Comparison of ENCODE assay signal across 8 mouse cellular contexts in genomic region chr17:71311340-71312171, GRCm38 (mm10). TPM values are rescaled to one million over a fixed set of nuclear protein-coding genes. Genes with fewer than 3 reads are reported as not detected.
DNase-seq lines count a peak whose midpoint lies in the region; ATAC-seq and TF ChIP-seq lines count a peak whose summit lies in the region.

Gene Emilin2, minus strand, starts transcription at chr17:71311978.

- TF ChIP-seq CTCF in cerebellum, adult 2 months (IDR thresholded peaks at IDR 0.05; ENCODE audit: borderline replicate concordance, insufficient read depth, low read depth, low read length), result no peak

- H3K27me3 ChIP-seq in cerebellum, adult 2 months (ENCODE audit: control insufficient read depth, insufficient read depth, low read length), result peaks cover 6% of the 10 kb centered on the region; the same call in 1 of the 2 replicates
- peaks cover 37% of the 10 kb centered on the region for H3K27me3 ChIP-seq in forebrain, embryonic 13.5 days
- H3K27me3 ChIP-seq in hindbrain, embryonic 13.5 days, result peaks cover 39% of the 10 kb centered on the region
- peaks cover 42% of the 10 kb centered on the region for H3K27me3 ChIP-seq in lung, embryonic 15.5 days

- 0 out of 2 replicates have a peak, but pooled peaks cover 2% of the 10 kb centered on the region for H3K4me1 ChIP-seq in cerebellum, adult 2 months (ENCODE audit: control insufficient read depth, insufficient read depth, low read length)
- peaks cover 26% of the 10 kb centered on the region for H3K4me1 ChIP-seq in forebrain, embryonic 13.5 days
- H3K4me1 ChIP-seq in hindbrain, embryonic 13.5 days (replicated peaks), result peaks cover 24% of the 10 kb centered on the region
- H3K4me1 ChIP-seq in lung, embryonic 15.5 days, result peaks cover 16% of the 10 kb centered on the region

- peak within 1 kb of the TSS; percentile 29 for H3K4me3 ChIP-seq in cerebellum, adult 2 months (replicated peaks; ENCODE audit: insufficient read depth, low read depth, low read length)
- H3K4me3 ChIP-seq in forebrain, embryonic 13.5 days, result peak within 1 kb of the TSS; percentile 71
- H3K4me3 ChIP-seq in hindbrain, embryonic 13.5 days, result peak within 1 kb of the TSS; percentile 66
- H3K4me3 ChIP-seq in lung, embryonic 15.5 days, result peak within 1 kb of the TSS; percentile 54

- WGBS in cerebellum, adult 2 months, result 13% methylated on average over 20 of the region's 20 CpGs
- WGBS in forebrain, embryonic 13.5 days, result 8% methylated on average over 20 of the region's 20 CpGs
- WGBS in hindbrain, embryonic 13.5 days, result 8% methylated on average over 20 of the region's 20 CpGs
- WGBS in lung, embryonic 15.5 days, result 6% methylated on average over 20 of the region's 20 CpGs

- ATAC-seq in forebrain, embryonic 13.5 days, result no peak
- ATAC-seq in hindbrain, embryonic 13.5 days (ENCODE audit: low FRiP score), result no peak; the same call in 1 of the 2 replicates
- ATAC-seq in lung, embryonic 15.5 days (ENCODE audit: borderline replicate concordance, extremely low read depth, low FRiP score, low TSS enrichment), result no peak
- ATAC-seq in neutrophil, adult 5-6 weeks (ENCODE audit: extremely low read depth, insufficient number of reproducible peaks, low FRiP score, poor library complexity, severe bottlenecking), result no peak

- H3K4me2 ChIP-seq in forebrain, embryonic 13.5 days, result peak within 1 kb of the TSS; percentile 100
- peak within 1 kb of the TSS; percentile 99 for H3K4me2 ChIP-seq in hindbrain, embryonic 13.5 days
- peak within 1 kb of the TSS; percentile 99 for H3K4me2 ChIP-seq in lung, embryonic 15.5 days

- peak within 1 kb of the TSS; percentile 69 for H3K9ac ChIP-seq in forebrain, embryonic 13.5 days
- H3K9ac ChIP-seq in hindbrain, embryonic 13.5 days, result peak within 1 kb of the TSS; percentile 77
- peak within 1 kb of the TSS; percentile 39 for H3K9ac ChIP-seq in lung, embryonic 15.5 days

- no peaks in the 10 kb centered on the region for H3K9me3 ChIP-seq in forebrain, embryonic 13.5 days (replicated peaks)
- no peaks in the 10 kb centered on the region for H3K9me3 ChIP-seq in hindbrain, embryonic 13.5 days
- no peaks in the 10 kb centered on the region for H3K9me3 ChIP-seq in lung, embryonic 15.5 days

- no peak within 1 kb of the TSS for H3K27ac ChIP-seq in cerebellum, adult 2 months (ENCODE audit: insufficient read depth, low read length)
- no peak within 1 kb of the TSS for H3K27ac ChIP-seq in forebrain, embryonic 13.5 days
- no peak within 1 kb of the TSS for H3K27ac ChIP-seq in hindbrain, embryonic 13.5 days
- H3K27ac ChIP-seq in lung, embryonic 15.5 days, result no peak within 1 kb of the TSS

- DNase-seq in cerebellum, adult 2 months, result no peak
- DNase-seq in cerebellum, adult 11 months, result no peak
- peak; percentile 22 to 62 for DNase-seq in adrenal gland, postnatal 36 days
- no peak for DNase-seq in MN1 (ENCODE audit: low spot score)

- TF ChIP-seq POLR2A in cerebellum, adult 2 months (IDR thresholded peaks at IDR 0.05; ENCODE audit: borderline replicate concordance, insufficient read depth, low read length), result no peak

- no peaks in the 10 kb centered on the region for H3K36me3 ChIP-seq in forebrain, embryonic 13.5 days (ENCODE audit: poor library complexity, severe bottlenecking)
- H3K36me3 ChIP-seq in hindbrain, embryonic 13.5 days, result no peaks in the 10 kb centered on the region
- H3K36me3 ChIP-seq in lung, embryonic 15.5 days, result no peaks in the 10 kb centered on the region

RNA-seq across cellular contexts. Expression of gene Emilin2, which starts in this region (rescaled TPM):
- polyA plus RNA-seq in cerebellum, adult 2 months (2012; rRNA removed), result 3.7 and 4.5 TPM in 2 replicates
- total RNA-seq in adrenal gland, postnatal 36 days (2021), result 10 to 100 TPM in 1 of 2 experiments, 1 to 10 TPM in 1; 5.8 to 10.8 TPM
- 1.5 and 2.5 TPM in 2 replicates for polyA plus RNA-seq in forebrain, embryonic 13.5 days (2015; fragmentation: Nextera tagmentation; extraction: Ambion mirVana)
- 2.2 and 2.9 TPM in 2 replicates for polyA plus RNA-seq in hindbrain, embryonic 13.5 days (2015; fragmentation: Nextera tagmentation; extraction: Ambion mirVana)
- polyA plus RNA-seq in lung, embryonic 15.5 days (2015; fragmentation: Nextera tagmentation; extraction: Ambion mirVana), result 6.2 and 6.9 TPM in 2 replicates
- 270 and 281 TPM in 2 replicates for total RNA-seq in neutrophil, adult 5-6 weeks (2017)

Comparison
In these comparisons a context has a peak if more than half of its experiments do, and no peak if none do; other contexts are left out.
1. RNA of gene Emilin2 (total RNA-seq): 270 to 281 TPM in neutrophil, adult 5-6 weeks; 5.8 to 10.8 TPM in adrenal gland, postnatal 36 days; every median in the first group is over 10 times any median in the second.
2. DNase-seq: peak in adrenal gland, postnatal 36 days (2 of 2); none in cerebellum, adult 2 months (0 of 2), cerebellum, adult 11 months (single experiment) and MN1 (single experiment).
3. Peak in every context shown above with its lines, with median percentiles within 50 percentile points of each other: H3K4me3 ChIP-seq, H3K4me2 ChIP-seq and H3K9ac ChIP-seq.